Mouse (Mus musculus) hindbrain, embryonic 12.5 days (tissue): Measurements from ENCODE around the gene Jkamp. TPM values are rescaled to one million over a fixed set of nuclear protein-coding genes. Genes with fewer than 3 reads are reported as not detected.
"Not testable (repeated sequence)": the region's sequence is repeated elsewhere in the genome, so short reads cannot be mapped to it uniquely, and the experiment has no call there.

Experiments used
- ATAC-seq: fragments of 200-750 bp; cut with Nextera tagmentation; 2 replicates; pipeline ENCODE4 v1.8.0; 2017; ENCODE audit warnings: moderate TSS enrichment; ENCODE audit not compliant: low FRiP score
- H3K27ac ChIP-seq: fragments of 300-500 bp; sonication (generic); 2 replicates; pipeline ENCODE4 v1.5.1; 2016; ENCODE audit warnings: mild to moderate bottlenecking
- H3K27me3 ChIP-seq: fragments of 300-500 bp; sonication (generic); 2 replicates; pipeline ENCODE4 v1.6.1; 2016; ENCODE audit warnings: mild to moderate bottlenecking
- H3K36me3 ChIP-seq: fragments of 300-500 bp; sonication (generic); 2 replicates; pipeline ENCODE4 v1.6.1; 2016; ENCODE audit warnings: mild to moderate bottlenecking
- H3K4me1 ChIP-seq: fragments of 300-500 bp; sonication (generic); 2 replicates; pipeline ENCODE4 v1.6.1; 2016
- H3K4me2 ChIP-seq: fragments of 300-500 bp; sonication (generic); replicated peaks from 2 replicates; pipeline ENCODE4 v1.6.1; 2016; ENCODE audit warnings: mild to moderate bottlenecking
- H3K4me3 ChIP-seq: fragments of 300-500 bp; sonication (generic); 2 replicates; pipeline ENCODE4 v1.5.1; 2016; ENCODE audit warnings: mild to moderate bottlenecking
- H3K9ac ChIP-seq: fragments of 300-500 bp; sonication (generic); 2 replicates; pipeline ENCODE4 v1.6.1; 2016; ENCODE audit warnings: mild to moderate bottlenecking, moderate library complexity
- H3K9me3 ChIP-seq: fragments of 300-500 bp; sonication (generic); replicated peaks from 2 replicates; pipeline ENCODE4 v1.6.1; 2016; ENCODE audit warnings: mild to moderate bottlenecking
- WGBS: fragments of 180-500 bp; shearing (Covaris S2); methylation state at CpG from one replicate; pipeline ENCODE4 v1.1.7; 2016; 5-methylcytosine and 5-hydroxymethylcytosine counted together
- polyA plus RNA-seq: library from polyadenylated mRNA; unstranded; fragments of >200 nt; fragmentation: Nextera tagmentation; extraction: Ambion mirVana; gene quantifications from 2 replicates; pipeline ENCODE4 v1.2.1, GENCODE M21; 2016

The Jkamp gene
- polyA plus RNA-seq: 91.5 and 98.2 TPM in 2 replicates

GRCm38 (mm10) chr12:72085329-72086165, at the start of gene Jkamp, which contains the start of gene L3hypdh:
Jkamp (plus strand) TSS chr12:72085589.
L3hypdh (minus strand) TSS chr12:72085439.
- Histone ChIP-seq H3K27me3 (no peaks in the 10 kb centered on the region), H3K4me2 (peak within 1 kb of the TSS; percentile 82), H3K9me3 (no peaks in the 10 kb centered on the region), H3K9ac (peak within 1 kb of the TSS; percentile 80), H3K4me1 (peaks cover 32% of the 10 kb centered on the region), H3K27ac (peak within 1 kb of the TSS; percentile 95), H3K36me3 (peaks cover 4% of the 10 kb centered on the region; the same call in 1 of the 2 replicates), H3K4me3 (peak within 1 kb of the TSS; percentile 58)
- under 1% methylated on average over 60 of the region's 60 CpGs for WGBS
- ATAC-seq: peak; percentile 97

- H3K27me3 ChIP-seq: no peaks in the 10 kb centered on the region
- H3K4me2 ChIP-seq: no peak overlapping the region
- no peak overlapping the region for H3K9ac ChIP-seq
- no peak overlapping the region for H3K4me3 ChIP-seq
- no peak overlapping the region for H3K27ac ChIP-seq
- H3K4me1 ChIP-seq: no peaks in the 10 kb centered on the region
- no peaks in the 10 kb centered on the region for H3K36me3 ChIP-seq
- H3K9me3 ChIP-seq: no peaks in the 10 kb centered on the region
- WGBS: 73% methylated on average over 9 of the region's 9 CpGs
- no peak for ATAC-seq
These were observed 49.2 kb upstream of the Jkamp start for GRCm38 (mm10) chr12:72036097-72036661.

GRCm38 (mm10) chr12:72037049-72037448, 48.3 kb upstream of the Jkamp start:
- no peaks in the 10 kb centered on the region for H3K27me3 ChIP-seq
- H3K4me1 ChIP-seq: no peaks in the 10 kb centered on the region
- no peak overlapping the region for H3K9ac ChIP-seq
- H3K36me3 ChIP-seq: no peaks in the 10 kb centered on the region
- no peaks in the 10 kb centered on the region for H3K9me3 ChIP-seq
- no peak overlapping the region for H3K4me3 ChIP-seq
- H3K27ac ChIP-seq: no peak overlapping the region
- 93% methylated on average over 6 of the region's 6 CpGs for WGBS
- ATAC-seq: no peak
- H3K4me2 ChIP-seq: no peak overlapping the region

- no peaks in the 10 kb centered on the region for H3K9me3 ChIP-seq
- no peaks in the 10 kb centered on the region for H3K36me3 ChIP-seq
- no peaks in the 10 kb centered on the region for H3K27me3 ChIP-seq
- no peak for ATAC-seq
- H3K9ac ChIP-seq: no peak overlapping the region
- WGBS: 47% methylated on average over 2 of the region's 2 CpGs
- H3K27ac ChIP-seq: no peak overlapping the region
- no peaks in the 10 kb centered on the region for H3K4me1 ChIP-seq
- H3K4me3 ChIP-seq: no peak overlapping the region
- H3K4me2 ChIP-seq: no peak overlapping the region
These were observed 46.5 kb upstream of the Jkamp start for GRCm38 (mm10) chr12:72038866-72039265.

GRCm38 (mm10) chr12:72039501-72039900, 45.9 kb upstream of the Jkamp start:
- no peak overlapping the region for H3K27ac ChIP-seq
- H3K4me1 ChIP-seq: no peaks in the 10 kb centered on the region
- no peaks in the 10 kb centered on the region for H3K36me3 ChIP-seq
- 80% methylated on average over 8 of the region's 8 CpGs for WGBS
- H3K27me3 ChIP-seq: no peaks in the 10 kb centered on the region
- no peak overlapping the region for H3K9ac ChIP-seq
- H3K4me2 ChIP-seq: no peak overlapping the region
- H3K4me3 ChIP-seq: no peak overlapping the region
- no peaks in the 10 kb centered on the region for H3K9me3 ChIP-seq
- no peak for ATAC-seq

GRCm38 (mm10) chr12:72041238-72041637, 44.2 kb upstream of the Jkamp start:
- no peaks in the 10 kb centered on the region for H3K9me3 ChIP-seq
- H3K36me3 ChIP-seq: no peaks in the 10 kb centered on the region
- H3K27me3 ChIP-seq: no peaks in the 10 kb centered on the region
- H3K9ac ChIP-seq: no peak overlapping the region
- no peak overlapping the region for H3K27ac ChIP-seq
- 91% methylated on average over 3 of the region's 3 CpGs for WGBS
- H3K4me2 ChIP-seq: no peak overlapping the region
- no peaks in the 10 kb centered on the region for H3K4me1 ChIP-seq
- H3K4me3 ChIP-seq: no peak overlapping the region
- ATAC-seq: no peak

- no peaks in the 10 kb centered on the region for H3K4me1 ChIP-seq
- no peak overlapping the region for H3K4me2 ChIP-seq
- WGBS: 10% methylated on average over 2 of the region's 2 CpGs
- peaks cover 5% of the 10 kb centered on the region; the same call in 1 of the 2 replicates for H3K9me3 ChIP-seq
- H3K4me3 ChIP-seq: no peak overlapping the region
- H3K27ac ChIP-seq: no peak overlapping the region
- no peaks in the 10 kb centered on the region for H3K27me3 ChIP-seq
- no peaks in the 10 kb centered on the region for H3K36me3 ChIP-seq
- no peak for ATAC-seq
- no peak overlapping the region for H3K9ac ChIP-seq
These were observed 37.9 kb upstream of the Jkamp start for GRCm38 (mm10) chr12:72047513-72047912.

- H3K9me3 ChIP-seq, H3K9ac ChIP-seq, H3K4me3 ChIP-seq, H3K36me3 ChIP-seq, H3K27me3 ChIP-seq, H3K4me2 ChIP-seq, H3K27ac ChIP-seq, H3K4me1 ChIP-seq, ATAC-seq: not testable (repeated sequence)
- WGBS: 90% methylated on average over 5 of the region's 5 CpGs
These were observed 35.2 kb upstream of the Jkamp start for GRCm38 (mm10) chr12:72050156-72050555.

- 86% methylated on average over 4 of the region's 4 CpGs for WGBS
- no peak overlapping the region for H3K4me2 ChIP-seq
- no peaks in the 10 kb centered on the region for H3K4me1 ChIP-seq
- ATAC-seq: no peak
- H3K27me3 ChIP-seq: no peaks in the 10 kb centered on the region
- no peak overlapping the region for H3K27ac ChIP-seq
- no peaks in the 10 kb centered on the region for H3K36me3 ChIP-seq
- H3K9ac ChIP-seq: no peak overlapping the region
- peaks cover 5% of the 10 kb centered on the region; the same call in 1 of the 2 replicates for H3K9me3 ChIP-seq
- no peak overlapping the region for H3K4me3 ChIP-seq
These were observed 34.6 kb upstream of the Jkamp start for GRCm38 (mm10) chr12:72050821-72051220.

GRCm38 (mm10) chr12:72052571-72052970, 32.8 kb upstream of the Jkamp start:
- peaks cover 5% of the 10 kb centered on the region; the same call in 1 of the 2 replicates for H3K9me3 ChIP-seq
- no peak for ATAC-seq
- no peak overlapping the region for H3K9ac ChIP-seq
- no peak overlapping the region for H3K27ac ChIP-seq
- no peaks in the 10 kb centered on the region for H3K4me1 ChIP-seq
- H3K36me3 ChIP-seq: no peaks in the 10 kb centered on the region
- H3K27me3 ChIP-seq: no peaks in the 10 kb centered on the region
- H3K4me3 ChIP-seq: no peak overlapping the region
- 86% methylated on average over 6 of the region's 6 CpGs for WGBS
- H3K4me2 ChIP-seq: no peak overlapping the region

- Histone ChIP-seq H3K9me3 (peaks cover 5% of the 10 kb centered on the region; the same call in 1 of the 2 replicates), H3K4me3 (no peak overlapping the region), H3K4me2 (no peak overlapping the region), H3K27me3 (no peaks in the 10 kb centered on the region), H3K36me3 (no peaks in the 10 kb centered on the region), H3K4me1 (no peaks in the 10 kb centered on the region), H3K27ac (no peak overlapping the region), H3K9ac (no peak overlapping the region)
- no peak for ATAC-seq
- 48% methylated on average over 6 of the region's 6 CpGs for WGBS
These were observed 32.1 kb upstream of the Jkamp start for GRCm38 (mm10) chr12:72053303-72053702.

GRCm38 (mm10) chr12:72053851-72054250, 31.5 kb upstream of the Jkamp start:
- 40% methylated on average over 6 of the region's 6 CpGs for WGBS

More at GRCm38 (mm10) chr12:72053851-72054250, 31.5 kb upstream of the Jkamp start:
- Histone ChIP-seq H3K9me3 (peaks cover 5% of the 10 kb centered on the region; the same call in 1 of the 2 replicates), H3K4me3 (no peak overlapping the region), H3K4me2 (no peak overlapping the region), H3K36me3 (no peaks in the 10 kb centered on the region), H3K27me3 (no peaks in the 10 kb centered on the region), H3K4me1 (no peaks in the 10 kb centered on the region), H3K27ac (no peak overlapping the region), H3K9ac (no peak overlapping the region)
- no peak for ATAC-seq
